Mouse (Mus musculus) adrenal gland, adult 8-10 months (tissue): ENCODE data around the gene Kif26b. TPM values are rescaled to one million over a fixed set of nuclear protein-coding genes. Genes with fewer than 3 reads are reported as not detected.
A peak's percentile ranks its signal among the peaks of the same experiment; 100 is the strongest.

ENCODE experiments used
- DNase-seq: peaks from one replicate; pipeline ENCODE4 v3.0.0; 2022
- total RNA-seq, 4 experiments: library from RNA; stranded (reverse); gene quantifications; 2 replicates each; pipeline ENCODE4 v1.2.4; 2022

Kif26b gene
- total RNA-seq, 4 experiments from 2014 or later, result 1.9 to 4.6 (median 2.4) TPM

DNA sequence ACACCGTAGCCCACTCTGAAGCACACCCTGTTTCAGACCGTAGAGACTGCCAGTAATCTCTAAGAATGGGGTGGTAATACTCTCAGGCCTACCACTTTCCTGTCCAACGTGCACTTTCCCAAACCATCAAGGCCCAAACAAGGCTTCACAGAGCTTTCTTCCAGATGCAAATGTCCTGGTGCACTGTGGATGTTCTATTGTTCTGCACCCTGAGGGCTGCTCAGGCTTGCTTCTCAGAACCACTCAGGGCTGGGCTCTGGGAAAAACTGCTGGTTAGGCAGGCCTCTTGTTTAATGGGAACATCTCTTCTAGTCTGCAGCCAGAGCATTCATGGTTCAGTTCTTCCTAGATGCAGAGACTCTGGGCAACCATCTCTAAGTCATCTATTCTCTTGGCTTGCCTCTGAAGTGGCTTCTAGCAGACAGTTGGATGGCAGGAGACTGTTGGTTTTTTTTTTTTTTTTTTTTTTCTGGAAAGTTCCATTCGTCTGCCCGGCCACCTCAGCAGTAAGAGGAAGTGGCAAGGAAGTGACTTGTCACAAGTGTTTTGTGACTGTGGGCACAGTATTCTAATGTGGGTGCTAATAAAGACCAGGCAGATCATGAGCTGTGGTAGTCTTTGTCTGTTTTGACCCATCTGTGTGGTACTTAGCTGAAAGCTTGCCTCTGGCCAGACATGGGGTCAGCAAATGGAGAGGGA is 135.5 kb downstream of the Kif26b start:
- DNase-seq, result no peak

DNA sequence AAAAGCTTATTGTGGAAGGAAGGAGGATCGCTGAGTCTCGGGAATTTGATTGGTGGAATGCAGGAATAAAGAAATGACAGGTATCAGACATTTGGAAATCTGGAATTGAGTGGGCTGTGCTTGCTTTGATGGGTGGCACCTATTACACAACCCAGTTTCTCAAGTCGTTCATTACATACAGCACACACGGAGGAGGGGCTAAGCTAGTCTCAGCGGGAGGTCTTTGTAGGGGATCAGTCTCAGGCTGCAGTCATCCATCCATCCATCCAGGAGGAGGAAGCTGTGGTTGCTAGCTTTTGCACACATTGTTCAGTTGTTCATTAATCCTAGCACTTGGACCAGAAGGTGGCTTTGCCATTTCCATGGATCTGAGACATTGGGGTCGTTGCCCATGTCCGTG is 137.6 kb downstream of the Kif26b start:
- DNase-seq, result no peak

DNA sequence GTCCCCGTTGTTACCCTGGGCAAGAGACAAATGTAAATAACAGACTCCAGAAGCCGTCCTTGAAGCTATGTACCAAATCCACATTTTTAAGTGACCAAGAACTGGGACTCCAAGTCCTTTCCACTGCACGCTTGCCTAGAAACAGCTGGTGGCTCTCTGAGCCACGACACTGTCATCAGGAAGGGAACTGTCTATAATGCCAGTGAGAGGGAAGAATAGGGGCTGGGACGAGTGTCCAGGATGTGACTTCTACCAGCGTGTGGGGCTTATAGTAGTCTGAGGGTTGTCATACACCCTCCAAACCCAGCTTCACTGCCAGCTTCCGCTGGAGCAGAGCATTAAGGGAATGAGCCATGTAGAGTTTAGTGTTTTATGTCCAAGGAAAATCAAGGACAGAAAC is 138.9 kb downstream of the Kif26b start:
- no peak for DNase-seq

DNA sequence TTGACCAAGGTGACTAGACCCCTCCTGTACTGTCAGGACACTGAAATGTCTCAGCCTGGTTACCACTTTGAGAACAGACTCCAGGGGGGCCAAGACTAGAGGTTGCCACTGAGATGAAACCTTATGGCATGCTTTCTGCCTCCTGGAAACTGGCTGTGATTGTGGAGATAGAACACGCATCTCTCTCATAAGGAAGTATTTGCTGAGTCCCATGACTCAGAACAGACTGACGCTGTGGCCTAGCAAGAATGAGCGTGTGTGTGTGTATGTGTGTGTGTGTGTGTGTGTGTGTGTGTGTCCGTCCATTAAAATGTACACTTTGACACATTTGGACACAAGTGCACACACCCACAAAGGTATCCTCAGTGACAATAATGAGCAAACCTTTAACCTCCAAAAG is 140.0 kb downstream of the Kif26b start:
- DNase-seq, result no peak

DNA sequence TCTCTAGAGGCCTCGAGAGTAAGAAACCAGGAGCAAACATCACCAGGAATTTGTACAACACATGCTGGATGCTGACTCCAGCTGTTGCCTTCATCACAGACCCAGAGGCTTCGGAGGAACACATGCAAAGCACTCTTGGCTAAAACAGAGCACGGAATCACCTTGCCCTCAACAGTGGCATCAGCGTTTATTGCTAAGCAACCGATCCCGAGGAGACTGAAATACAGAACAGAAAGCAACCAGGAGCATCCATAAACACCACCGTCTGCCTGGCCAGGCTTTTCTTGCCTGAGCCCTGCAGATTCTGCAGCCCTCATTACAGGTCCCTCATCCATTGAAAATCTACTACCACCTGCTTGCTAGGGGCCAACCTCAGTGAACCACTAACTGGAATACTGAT is 144.1 kb downstream of the Kif26b start:
- no peak for DNase-seq

DNA sequence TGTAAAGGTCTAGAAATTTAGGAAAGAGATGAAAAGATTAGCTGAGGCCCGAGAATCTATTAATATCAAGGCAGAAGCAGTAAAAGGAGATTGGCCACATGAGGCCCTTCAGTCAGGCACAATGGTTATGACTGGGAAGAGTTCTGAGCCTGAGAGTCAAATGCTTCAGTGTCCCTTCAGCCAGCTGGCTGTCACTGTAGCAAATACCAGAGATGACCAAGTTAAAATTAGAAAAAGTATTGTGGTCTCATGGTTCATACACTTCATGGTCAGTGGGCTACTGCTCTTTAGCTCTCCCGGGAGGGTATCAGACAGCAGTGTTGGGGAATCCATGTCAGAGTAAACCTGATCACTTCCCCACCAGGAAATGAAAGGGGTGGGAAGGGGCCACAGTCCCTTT is 144.6 kb downstream of the Kif26b start:
- no peak for DNase-seq

DNA sequence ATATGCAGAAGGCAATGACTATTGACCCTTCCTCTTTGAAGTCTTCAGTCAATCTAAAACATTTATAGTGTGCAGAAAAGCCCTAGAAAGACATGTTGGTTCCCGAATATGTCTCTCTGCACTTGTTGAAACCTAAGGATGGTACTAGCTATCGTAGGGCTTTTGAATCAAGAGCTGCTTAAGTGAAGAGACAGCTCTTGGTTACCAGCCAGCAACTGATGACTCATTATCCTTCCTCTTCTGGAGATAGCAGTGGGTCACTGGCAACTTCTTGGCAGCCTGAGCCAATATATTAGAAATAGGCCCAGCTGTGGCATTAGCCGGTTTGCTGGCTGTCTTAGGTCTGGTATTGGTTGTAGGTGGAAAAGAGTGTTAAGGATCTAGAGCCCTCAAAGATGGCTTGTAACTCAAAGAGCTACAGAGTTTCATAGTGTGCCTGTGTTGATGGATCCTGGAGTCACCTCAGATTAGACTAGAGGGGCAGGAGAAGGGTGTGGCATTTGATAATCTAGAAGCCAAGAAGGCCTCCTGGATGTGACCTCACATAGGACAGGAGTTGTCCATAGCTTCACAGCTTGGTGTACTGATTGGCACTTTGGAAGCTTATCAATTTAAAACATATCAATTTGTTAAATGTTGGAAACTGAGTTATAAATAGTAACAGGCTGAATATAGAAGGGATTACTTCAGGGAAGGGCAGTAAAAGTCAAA is 146.8 kb downstream of the Kif26b start:
- peak; percentile 52 for DNase-seq

DNA sequence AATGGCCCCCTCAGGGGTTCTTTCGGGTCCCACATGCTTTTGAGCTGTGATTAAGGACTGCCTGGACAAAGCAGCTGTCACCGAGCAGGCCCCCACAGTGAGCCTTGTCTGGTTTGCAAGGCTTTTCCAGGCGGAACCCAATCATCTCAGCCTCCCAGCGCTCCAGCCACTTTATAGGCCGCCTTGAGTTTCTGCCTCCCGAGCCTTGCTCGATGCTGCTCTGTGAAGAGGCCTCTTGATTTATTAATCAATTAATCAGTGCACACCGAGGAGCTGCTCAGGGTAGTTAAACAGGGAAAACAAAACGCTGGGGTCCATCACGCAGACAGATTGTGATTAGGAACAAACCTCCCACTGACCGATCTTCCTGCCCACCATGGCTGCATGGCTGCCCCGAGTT is 148.2 kb downstream of the Kif26b start:
- no peak for DNase-seq

DNA sequence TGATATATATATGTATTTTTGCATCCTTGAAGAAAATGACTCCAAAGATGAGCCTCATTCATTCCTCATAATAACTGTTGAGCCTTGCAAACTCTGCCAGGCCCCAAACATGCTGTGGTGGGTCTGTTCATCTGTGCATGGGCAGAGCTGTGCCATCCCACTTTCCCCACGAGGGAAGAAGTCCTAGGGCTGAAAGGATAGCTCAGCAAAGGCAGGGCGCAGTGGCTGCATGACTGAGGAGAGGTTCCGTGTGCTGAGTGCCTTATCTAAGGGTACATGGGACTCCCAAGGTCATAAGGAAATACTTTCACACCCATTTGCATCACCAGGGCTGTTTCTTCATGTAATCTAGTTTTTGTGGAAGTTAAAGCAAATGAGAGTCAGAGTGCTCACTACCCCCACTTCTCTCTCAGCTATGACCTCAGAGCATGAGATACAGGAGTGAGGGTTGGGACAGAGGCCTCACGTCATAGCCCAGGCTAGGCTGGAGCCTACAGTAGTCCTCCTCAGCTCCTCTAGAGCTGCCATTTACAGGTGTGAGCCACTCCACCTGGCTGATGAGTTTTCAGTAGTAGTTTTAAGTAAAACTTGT is 148.8 kb downstream of the Kif26b start:
- DNase-seq, result no peak

DNA sequence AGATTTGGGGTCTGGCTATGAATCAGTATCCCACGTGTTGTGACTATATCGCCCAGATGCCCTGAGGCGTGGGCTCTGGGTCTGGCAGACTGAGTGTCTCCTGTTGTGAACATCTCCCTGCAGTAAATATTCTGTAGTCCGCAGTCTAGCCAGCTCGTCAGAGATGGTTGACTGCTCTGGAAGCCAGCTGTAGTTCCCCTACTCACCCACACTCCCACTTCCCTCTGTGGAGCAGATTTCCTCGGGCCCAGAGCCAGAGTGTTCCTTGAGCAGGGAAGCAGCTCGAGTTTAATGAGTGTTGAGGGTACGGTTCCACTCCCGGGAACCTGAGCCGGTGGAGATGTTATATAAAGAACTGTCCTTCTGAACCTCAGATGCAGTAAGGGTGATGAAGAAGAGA is 154.7 kb downstream of the Kif26b start:
- DNase-seq, result no peak

DNA sequence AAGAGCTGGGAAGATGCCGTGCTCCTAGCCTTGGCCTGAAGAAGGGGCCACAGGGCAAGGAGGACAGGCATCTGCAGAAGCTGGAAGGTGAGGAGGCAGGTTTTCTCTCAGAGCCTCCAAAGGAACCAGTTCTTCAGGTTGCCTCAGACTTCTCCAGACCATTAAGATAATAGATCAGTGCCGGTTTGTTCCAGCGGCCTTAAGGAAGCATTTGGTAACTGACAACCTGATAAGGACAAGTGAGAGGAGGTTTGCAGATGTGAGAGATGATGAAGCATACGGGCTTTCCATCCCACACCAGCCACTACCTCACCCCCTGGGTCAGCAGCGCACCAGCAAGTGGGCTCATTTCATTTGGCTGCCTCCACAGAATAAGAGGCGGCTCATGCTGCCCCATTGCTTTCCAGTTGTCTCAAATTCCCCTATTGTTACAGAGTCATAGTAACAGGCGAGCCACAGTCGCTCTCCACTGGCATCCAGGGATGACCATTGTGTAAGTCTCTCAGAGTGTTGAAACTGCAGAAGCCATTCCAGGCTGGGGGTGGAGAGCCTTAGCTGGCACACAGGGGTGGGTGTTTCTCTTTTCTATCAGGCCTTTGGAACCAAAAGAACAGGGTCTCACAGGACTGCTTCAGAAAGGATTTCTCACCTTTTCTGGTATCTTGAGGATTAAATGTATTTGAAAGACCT is 156.2 kb downstream of the Kif26b start:
- no peak for DNase-seq

DNA sequence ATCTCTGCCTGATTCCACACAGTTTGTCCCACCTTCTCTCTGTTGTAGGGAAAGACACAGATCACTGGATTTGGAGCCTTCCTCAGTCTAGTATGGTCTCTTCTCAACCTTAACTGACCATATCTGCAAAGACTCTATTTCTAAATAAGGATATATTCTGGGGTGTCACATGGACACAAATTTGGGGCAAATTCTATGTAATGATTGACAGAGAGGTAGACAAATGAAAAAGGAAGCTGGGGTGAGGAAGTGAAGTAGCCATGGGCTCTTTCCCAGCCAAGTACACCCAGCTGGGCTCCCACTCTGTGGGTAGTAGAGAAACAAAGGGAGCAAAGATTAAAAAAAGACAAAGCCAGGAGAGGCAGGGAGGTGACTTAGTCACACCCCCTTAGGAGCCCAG is 158.0 kb downstream of the Kif26b start:
- no peak for DNase-seq

DNA sequence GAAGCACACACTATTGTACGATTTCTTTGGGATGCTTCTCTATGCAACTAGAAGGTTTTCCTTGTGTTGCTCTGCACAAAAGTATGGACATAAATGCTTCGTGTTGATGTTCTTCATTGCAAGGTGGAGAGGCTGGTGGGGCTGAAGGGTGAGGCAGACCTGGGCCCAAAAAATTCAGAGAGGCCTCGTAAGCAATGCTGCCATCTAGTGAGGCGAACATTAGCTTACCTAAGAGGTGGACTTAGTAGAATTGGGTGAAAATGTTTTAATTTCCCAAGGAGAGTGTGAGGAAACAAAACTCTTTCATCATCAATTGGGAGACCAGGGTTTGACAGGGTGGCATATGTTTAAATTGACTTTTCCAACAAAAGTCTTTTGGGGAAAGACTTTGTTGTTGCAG is 160.6 kb downstream of the Kif26b start:
- no peak for DNase-seq

DNA sequence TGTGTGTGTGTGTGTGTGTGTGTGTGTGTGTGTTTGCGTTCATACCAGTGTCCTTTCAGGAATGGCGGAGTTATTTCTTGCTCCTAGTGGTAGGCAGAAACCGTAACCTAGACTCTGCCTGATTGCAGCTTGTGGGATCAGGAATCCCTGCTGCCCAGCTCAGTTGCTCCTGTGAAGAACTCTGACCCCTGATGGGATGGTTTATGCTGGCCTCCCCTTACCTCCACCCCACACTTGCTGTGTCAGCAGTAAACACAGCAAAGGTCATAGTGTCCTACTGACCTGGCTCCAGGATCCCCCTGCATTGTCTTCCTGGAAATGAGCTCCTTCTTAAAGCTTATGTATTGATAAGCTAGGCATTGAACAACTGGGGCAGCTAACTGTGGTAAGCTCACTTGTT is 162.8 kb downstream of the Kif26b start:
- DNase-seq, result no peak

DNA sequence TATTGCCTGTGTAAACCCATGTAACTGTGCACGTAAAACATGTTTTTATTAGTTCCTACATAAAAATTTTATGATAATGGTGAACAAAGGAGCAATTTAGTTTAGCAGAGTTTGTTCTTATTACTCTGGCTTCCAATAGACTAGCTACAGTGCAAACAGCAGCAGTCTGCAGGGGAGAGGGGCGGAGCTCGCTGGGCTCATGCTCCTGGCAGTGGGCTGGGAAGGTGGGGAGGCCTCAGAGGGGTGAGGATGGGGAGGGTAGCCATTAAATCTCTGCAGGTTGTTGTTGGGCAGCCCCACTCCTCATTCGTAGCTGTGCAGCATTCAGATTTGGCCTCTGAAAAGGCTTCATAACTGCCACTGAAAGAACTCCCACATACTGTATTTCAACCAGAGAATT is 171.2 kb downstream of the Kif26b start:
- DNase-seq, result no peak

DNA sequence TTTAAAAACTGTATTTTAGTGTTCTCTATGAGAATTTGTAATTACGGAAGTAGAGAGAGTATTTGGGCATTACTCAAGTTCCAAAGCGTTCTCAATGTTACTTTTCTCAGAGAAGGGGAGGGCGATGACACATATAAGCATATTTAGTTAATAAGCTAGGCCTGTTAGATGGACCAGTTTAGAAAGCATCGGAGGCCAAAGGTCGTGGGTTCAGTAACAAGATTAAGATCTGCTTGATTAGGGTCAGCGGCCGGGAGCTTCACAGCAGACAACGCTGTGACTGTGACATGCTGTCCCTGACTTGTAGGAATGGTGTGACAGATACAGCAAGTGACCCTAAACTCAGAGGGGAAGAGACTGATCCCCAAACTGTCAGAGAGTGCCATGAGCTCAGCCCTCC is 174.6 kb downstream of the Kif26b start:
- DNase-seq, result no peak

DNA sequence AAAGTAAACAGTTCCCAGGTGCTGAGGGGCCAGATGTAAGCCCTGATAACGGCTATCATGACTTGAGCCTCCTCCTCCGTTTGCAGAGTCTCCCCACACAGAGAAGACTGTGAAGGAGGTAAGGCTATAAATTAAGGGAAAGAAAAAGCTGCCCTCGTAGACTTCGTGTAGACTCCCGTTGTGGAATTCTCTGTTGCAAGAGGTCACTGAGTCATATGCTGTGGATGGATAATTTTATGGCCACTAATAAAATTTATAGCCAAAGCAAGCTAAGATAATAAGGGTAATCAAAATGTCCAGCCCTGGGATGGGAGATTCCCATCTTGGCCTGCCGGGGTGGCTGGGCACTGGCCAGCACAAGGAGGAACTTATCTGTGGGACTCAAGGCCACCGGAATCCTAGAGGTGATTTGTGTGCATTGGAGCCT is 179.0 kb downstream of the Kif26b start:
- DNase-seq, result peak; percentile 62

DNA sequence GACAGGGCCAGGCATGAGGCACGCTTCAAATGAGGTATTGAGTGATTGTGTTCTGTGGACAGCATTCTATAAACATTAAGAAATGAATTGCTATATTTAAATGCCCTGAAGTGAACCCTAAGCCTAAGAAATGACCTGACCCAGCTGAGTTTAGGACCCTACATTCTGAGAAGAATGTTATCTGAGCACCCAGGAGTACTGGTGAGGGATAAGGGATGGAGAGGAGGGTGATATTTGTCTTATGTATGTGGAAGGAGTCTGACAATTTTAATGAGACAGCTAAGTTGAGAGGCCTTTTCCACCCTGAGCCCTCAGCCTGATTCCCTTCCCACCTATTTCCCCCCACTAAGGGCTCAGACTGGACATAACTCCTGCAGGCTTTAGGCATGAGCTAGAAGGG is 179.4 kb downstream of the Kif26b start:
- DNase-seq, result no peak

DNA sequence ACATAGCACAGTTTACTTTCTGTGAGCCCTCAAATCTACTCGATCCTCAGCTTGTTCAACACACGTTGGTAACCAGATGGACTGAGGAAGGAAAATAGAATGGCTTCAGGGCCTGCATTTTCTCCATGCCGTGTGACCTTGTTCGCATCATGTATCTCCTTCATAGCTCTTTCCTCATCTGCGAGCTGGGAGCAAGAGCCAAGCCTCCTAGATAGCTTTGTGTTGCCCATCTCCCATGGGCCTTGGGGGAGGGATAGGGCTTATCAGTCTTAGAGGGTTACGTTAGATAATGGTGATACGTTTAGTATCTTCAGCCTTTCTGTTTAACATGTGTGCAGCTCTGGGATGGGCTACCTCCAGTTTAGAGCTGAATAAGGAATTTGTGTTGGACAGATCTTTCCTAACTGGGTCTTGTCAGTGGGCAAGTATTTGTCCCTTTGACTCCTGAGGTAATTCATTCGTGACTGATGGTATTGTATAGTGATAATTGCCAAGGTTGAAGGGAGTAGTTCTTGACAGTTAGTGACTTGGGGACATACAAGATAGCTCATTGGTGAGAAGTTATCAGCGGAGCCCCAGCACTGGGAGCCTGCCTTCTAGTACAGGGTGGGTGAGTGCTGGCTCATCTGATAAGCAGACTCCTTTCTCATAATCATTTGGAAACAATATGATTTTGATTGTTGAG is 183.4 kb downstream of the Kif26b start:
- DNase-seq, result no peak

DNA sequence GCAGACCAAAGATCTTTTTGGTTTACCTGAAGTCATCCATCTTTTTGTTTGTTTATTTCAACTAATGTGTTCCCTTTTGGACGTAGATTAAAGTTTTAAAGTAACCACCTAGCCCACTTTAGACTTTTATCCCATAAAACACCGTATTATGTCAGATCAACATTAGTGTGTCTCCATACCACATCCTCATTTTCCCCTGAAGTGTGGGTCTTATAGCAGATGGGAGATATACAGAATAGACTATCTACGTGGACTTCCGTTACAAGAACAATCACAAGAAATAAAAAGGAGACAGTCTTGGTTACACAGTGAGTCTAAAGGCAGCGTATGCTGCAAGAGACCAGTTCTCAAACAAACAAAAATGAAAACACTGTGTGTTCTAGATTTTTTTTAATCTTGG is 185.3 kb downstream of the Kif26b start:
- DNase-seq, result no peak

DNA sequence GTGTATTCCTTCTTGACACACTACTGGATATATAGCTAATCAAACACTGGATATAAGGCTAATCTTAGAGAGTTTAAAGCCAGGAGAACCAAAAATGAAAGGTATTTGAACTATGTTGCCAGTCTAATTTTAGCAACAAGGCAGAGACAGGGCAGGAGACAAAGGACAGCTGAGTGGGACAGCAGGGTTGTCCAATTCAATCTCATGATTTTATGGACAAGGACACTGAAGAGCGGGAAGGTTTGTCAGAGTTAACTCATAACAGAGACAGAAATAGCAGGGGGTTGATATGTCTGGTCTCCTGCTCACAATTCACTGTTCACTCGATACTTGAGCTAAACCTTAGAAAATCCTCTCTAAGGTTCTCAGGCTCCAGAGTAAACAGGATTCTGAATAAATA is 187.5 kb downstream of the Kif26b start:
- no peak for DNase-seq

DNA sequence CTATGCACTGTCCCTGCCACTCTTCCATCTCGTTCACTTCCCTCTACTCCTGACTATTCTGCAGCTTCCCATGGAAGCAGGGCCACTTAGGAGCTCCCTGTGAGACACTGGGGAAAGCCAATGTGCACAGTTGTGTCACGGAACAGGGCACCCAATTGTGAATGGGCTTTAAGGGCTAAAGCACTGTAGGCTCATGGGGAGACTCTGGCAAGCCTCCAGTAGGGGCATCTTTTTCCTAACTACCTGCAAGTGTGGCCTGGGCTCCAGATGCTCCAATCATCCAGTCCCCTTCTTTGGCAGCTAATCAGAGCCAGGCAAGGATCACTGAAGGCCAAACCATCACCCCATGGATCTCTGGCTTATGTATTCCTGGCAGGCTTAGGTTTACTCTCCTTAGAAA is 191.9 kb downstream of the Kif26b start:
- no peak for DNase-seq

DNA sequence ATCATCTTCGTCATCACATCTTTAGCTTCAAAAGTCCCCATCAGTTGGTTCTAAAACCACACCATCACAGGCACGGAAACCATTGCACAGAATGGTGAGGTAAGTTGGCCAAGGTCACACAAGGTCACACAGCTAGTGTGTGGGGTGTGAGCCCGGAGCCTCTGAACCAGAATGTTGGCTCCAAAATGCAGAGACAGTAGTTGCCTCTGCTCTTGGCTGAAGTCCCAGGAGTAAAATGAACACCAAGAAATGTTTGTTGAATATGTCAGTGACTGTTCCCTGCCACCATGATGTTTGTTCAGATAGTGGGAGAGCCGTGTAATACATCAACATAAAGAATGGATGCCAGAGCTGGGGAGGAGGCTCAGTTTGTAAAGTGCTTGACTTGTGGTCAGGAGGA is 193.9 kb downstream of the Kif26b start:
- DNase-seq, result no peak
